Mouse (Mus musculus) cerebellum, adult 2 months (tissue): Measurements from ENCODE around the gene Pcp4l1.

Experiments used
- CTCF ChIP-seq: fragments of 200-500 bp; IDR thresholded peaks from 2 replicates; pipeline ENCODE4 v1.5.1; 2011; ENCODE audit warnings: low read depth, mild to moderate bottlenecking, control low read depth, low read length, moderate library complexity, borderline replicate concordance; ENCODE audit not compliant: insufficient read depth
- POLR2A ChIP-seq: fragments of 200-500 bp; IDR thresholded peaks from 2 replicates; pipeline ENCODE4 v1.6.1; 2011; ENCODE audit warnings: low read length, control low read depth, borderline replicate concordance; ENCODE audit not compliant: insufficient read depth

- TF ChIP-seq CTCF (no peak), POLR2A (no peak)
Measured at GRCm38 (mm10) chr1:171156644-171157043, 39.4 kb downstream of the Pcp4l1 start.
